Mouse (Mus musculus) limb, embryonic 14.5 days (tissue): ENCODE results near the gene Gm9573. TPM values are rescaled to one million over a fixed set of nuclear protein-coding genes. Genes with fewer than 3 reads are reported as not detected.
A peak's percentile ranks its signal among the peaks of the same experiment; 100 is the strongest.

Source experiments
- ATAC-seq: fragments of 200-750 bp; cut with Nextera tagmentation; 2 replicates; pipeline ENCODE4 v1.8.0; 2017; ENCODE audit warnings: low read depth, moderate number of reproducible peaks, moderate TSS enrichment; ENCODE audit not compliant: low FRiP score
- DNase-seq: peaks from one replicate; pipeline ENCODE4 v3.0.0-alpha.2; 2015; ENCODE audit warnings: low spot score
- H3K27ac ChIP-seq: fragments of 300-500 bp; sonication (generic); replicated peaks from 2 replicates; pipeline ENCODE4 v1.5.1; 2014; ENCODE audit warnings: low read depth, mild to moderate bottlenecking, low read length, moderate library complexity, mixed read lengths
- H3K27me3 ChIP-seq: fragments of 300-500 bp; sonication (generic); 2 replicates; pipeline ENCODE4 v1.6.1; 2014; ENCODE audit warnings: low read length, mixed read lengths; ENCODE audit not compliant: control insufficient read depth, insufficient read depth
- H3K36me3 ChIP-seq: fragments of 300-500 bp; sonication (generic); 2 replicates; pipeline ENCODE4 v1.6.1; 2014; ENCODE audit warnings: mild to moderate bottlenecking, low read length, moderate library complexity, mixed read lengths; ENCODE audit not compliant: control insufficient read depth, insufficient read depth
- H3K4me1 ChIP-seq: fragments of 300-500 bp; sonication (generic); 2 replicates; pipeline ENCODE4 v1.6.1; 2014; ENCODE audit warnings: antibody characterized with exemption, low read length, mixed read lengths; ENCODE audit not compliant: control insufficient read depth, insufficient read depth
- H3K4me2 ChIP-seq: fragments of 300-500 bp; sonication (generic); replicated peaks from 2 replicates; pipeline ENCODE4 v1.6.1; 2014; ENCODE audit warnings: low read depth, mild to moderate bottlenecking, low read length, moderate library complexity; ENCODE audit not compliant: severe bottlenecking
- H3K4me3 ChIP-seq: fragments of 300-500 bp; sonication (generic); replicated peaks from 2 replicates; pipeline ENCODE4 v1.5.1; 2014; ENCODE audit warnings: low read length
- H3K9ac ChIP-seq: fragments of 300-500 bp; sonication (generic); 2 replicates; pipeline ENCODE4 v1.6.1; 2014; ENCODE audit warnings: mild to moderate bottlenecking, low read depth, low read length, moderate library complexity; ENCODE audit not compliant: severe bottlenecking
- H3K9me3 ChIP-seq: fragments of 300-500 bp; sonication (generic); 2 replicates; pipeline ENCODE4 v1.6.1; 2016; ENCODE audit warnings: low read length; ENCODE audit not compliant: control insufficient read depth
- POLR2A ChIP-seq: fragments of 200-500 bp; IDR thresholded peaks from 2 replicates; pipeline ENCODE4 v1.8.0; 2012; ENCODE audit warnings: inconsistent platforms, mild to moderate bottlenecking, moderate library complexity, borderline replicate concordance; ENCODE audit not compliant: insufficient read depth, insufficient read length; ENCODE audit errors: extremely low read depth
- WGBS: fragments of 180-500 bp; shearing (Covaris S2); extraction: QIAGEN DNeasy Blood & Tissue Kit; methylation state at CpG from one replicate; pipeline ENCODE4 v1.1.7; 2014; 5-methylcytosine and 5-hydroxymethylcytosine counted together
- polyA plus RNA-seq, 2 experiments: library from polyadenylated mRNA; depleted of rRNA in 1 of 2; stranded (reverse) in 1 of 2; unstranded in 1 of 2; fragments of >200 nt; fragmentation: Nextera tagmentation in 1 of 2; extraction: Ambion mirVana in 1 of 2; gene quantifications; 2 replicates each; pipeline versions ENCODE4 v1.2.1 to v1.2.3; 2012 to 2014

Gene Gm9573
- not detected in 2 replicates for polyA plus RNA-seq (2012; rRNA removed)
- polyA plus RNA-seq (2014; fragmentation: Nextera tagmentation; extraction: Ambion mirVana), result not detected in 2 replicates

DNA sequence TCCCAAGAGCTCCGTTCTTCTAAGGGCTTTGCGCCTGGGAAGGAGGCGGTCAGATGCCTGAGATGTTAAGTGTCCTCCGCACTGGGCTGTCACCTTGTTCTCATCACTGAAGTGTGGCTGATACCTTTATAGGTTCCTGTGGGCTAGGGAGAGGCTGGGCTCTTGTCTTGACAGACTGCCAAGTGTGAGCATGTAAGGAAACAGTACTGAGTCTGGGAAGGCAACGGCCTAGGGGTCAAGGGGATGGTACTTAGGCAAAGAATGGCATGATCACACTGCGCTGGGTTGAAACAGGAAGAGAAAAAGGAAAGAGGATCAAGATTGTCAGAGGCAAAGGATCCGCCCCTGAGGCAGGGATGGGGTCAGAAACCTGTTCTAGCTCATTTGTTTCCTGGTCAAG, at the start of gene Gm9573:
Gene Gm9573 (minus strand): TSS at position 101 of the 400 bp plus-strand sequence.
- TF ChIP-seq POLR2A, result no peak
- no peak within 1 kb of the TSS for H3K9ac ChIP-seq
- no peak within 1 kb of the TSS for H3K4me3 ChIP-seq
- no peaks in the 10 kb centered on the region for H3K27me3 ChIP-seq
- H3K36me3 ChIP-seq, result no peaks in the 10 kb centered on the region
- DNase-seq, result no peak
- no peak within 1 kb of the TSS for H3K27ac ChIP-seq
- no peaks in the 10 kb centered on the region for H3K4me1 ChIP-seq
- no peak within 1 kb of the TSS for H3K4me2 ChIP-seq
- H3K9me3 ChIP-seq, result no peaks in the 10 kb centered on the region
- 84% methylated on average over 7 of the region's 7 CpGs for WGBS
- no peak for ATAC-seq

DNA sequence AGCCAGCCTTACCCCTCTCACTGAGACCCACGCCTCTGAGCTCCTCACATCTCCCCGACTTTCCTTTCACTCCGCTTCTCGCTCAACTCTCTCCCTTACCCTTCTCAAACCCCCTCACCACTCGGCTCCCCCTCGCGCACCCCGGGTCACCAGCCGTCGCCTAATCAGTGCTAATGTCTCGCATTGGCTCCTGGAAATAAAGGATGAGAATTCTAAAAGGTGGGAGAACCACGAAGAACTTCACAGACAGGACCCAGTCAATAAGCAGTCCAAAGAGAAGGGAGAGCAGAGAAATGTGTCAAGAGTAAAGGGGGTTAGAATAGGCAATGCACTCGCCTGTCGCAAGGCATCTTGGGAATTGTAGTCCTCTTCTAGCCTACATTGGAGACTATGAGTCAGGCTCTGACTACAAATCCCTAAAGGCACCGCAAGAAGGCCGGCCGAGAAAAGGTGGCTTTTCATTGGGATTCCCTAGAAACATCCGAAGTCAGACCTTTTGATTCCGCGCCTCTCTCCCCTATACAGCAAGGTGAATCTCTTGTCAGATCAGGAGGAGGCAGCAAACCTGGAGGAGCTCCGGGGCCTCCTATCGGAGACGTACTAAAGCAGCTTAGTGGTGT, 47.1 kb upstream of the Gm9573 start, which contains the start of gene Gtf2h4:
Gene Gtf2h4 (minus strand): TSS at position 324 of the 620 bp plus-strand sequence.
- Histone ChIP-seq H3K4me3 (peak within 1 kb of the TSS; percentile 65), H3K4me1 (no peaks in the 10 kb centered on the region), H3K4me2 (peak within 1 kb of the TSS; percentile 73), H3K9me3 (no peaks in the 10 kb centered on the region), H3K36me3 (peaks cover 8% of the 10 kb centered on the region; the same call in 1 of the 2 replicates), H3K27ac (no peak within 1 kb of the TSS), H3K27me3 (no peaks in the 10 kb centered on the region), H3K9ac (peak within 1 kb of the TSS; percentile 75)
- 2% methylated on average over 23 of the region's 23 CpGs for WGBS
- ATAC-seq (peak; percentile 96), DNase-seq (peak; percentile 99)
- no peak for TF ChIP-seq POLR2A

DNA sequence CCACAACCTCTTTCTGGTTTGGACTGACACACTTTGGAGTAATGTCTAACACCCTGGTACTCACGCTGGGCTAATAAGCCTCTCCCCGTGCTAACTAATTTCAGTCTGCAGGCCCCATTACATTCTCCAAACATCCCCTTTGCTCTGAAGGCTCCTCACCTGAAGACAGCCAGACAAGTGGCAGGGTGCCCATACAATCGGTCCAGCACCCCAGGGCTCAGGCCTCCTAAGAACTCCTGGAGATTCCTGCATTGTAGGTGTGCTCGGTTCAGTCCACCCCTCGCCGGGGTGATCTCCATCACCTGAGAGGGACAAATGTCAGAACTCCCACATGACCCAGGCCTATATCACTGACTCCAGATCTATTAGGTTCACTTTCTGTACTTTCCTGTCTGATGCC, 46.1 kb upstream of the Gm9573 start:
- Histone ChIP-seq H3K4me1 (no peaks in the 10 kb centered on the region), H3K4me2 (peak overlapping the region; percentile 73; the same call in 1 of the 2 replicates), H3K9me3 (no peaks in the 10 kb centered on the region), H3K4me3 (no peak overlapping the region), H3K27me3 (no peaks in the 10 kb centered on the region), H3K36me3 (peaks cover 8% of the 10 kb centered on the region; the same call in 1 of the 2 replicates), H3K27ac (no peak overlapping the region), H3K9ac (no peak overlapping the region)
- ATAC-seq, result no peak
- DNase-seq, result no peak
- no peak for TF ChIP-seq POLR2A
- 86% methylated on average over 6 of the region's 6 CpGs for WGBS

DNA sequence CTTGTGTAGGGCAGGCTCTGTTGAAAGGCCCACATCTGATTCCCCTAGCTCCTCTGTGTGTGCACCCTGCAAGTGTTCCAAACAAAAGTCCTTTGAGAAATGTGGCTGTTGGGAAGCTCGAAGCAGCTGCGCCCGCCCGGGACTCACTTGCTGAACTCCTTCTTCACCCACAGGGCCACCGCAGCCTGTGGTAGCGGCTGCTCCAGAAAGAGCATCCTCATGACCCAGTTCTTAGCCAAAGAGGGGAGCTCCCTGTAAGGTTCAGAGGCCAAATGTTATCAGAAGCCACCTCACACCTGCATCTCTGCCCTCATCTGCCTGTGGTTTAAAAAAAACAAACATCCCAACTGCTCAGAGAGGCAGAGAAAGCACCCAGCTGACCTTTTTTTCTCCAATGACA, 45.4 kb upstream of the Gm9573 start:
- 95% methylated on average over 6 of the region's 6 CpGs for WGBS
- ATAC-seq (no peak), DNase-seq (no peak)
- H3K4me1 ChIP-seq, result 0 out of 2 replicates have a peak, but pooled peaks cover under 1% of the 10 kb centered on the region
- H3K27ac ChIP-seq, result no peak overlapping the region
- H3K9ac ChIP-seq, result no peak overlapping the region
- no peaks in the 10 kb centered on the region for H3K27me3 ChIP-seq
- no peak overlapping the region for H3K4me3 ChIP-seq
- no peak overlapping the region for H3K4me2 ChIP-seq
- peaks cover 8% of the 10 kb centered on the region; the same call in 1 of the 2 replicates for H3K36me3 ChIP-seq
- H3K9me3 ChIP-seq, result no peaks in the 10 kb centered on the region
- no peak for TF ChIP-seq POLR2A

DNA sequence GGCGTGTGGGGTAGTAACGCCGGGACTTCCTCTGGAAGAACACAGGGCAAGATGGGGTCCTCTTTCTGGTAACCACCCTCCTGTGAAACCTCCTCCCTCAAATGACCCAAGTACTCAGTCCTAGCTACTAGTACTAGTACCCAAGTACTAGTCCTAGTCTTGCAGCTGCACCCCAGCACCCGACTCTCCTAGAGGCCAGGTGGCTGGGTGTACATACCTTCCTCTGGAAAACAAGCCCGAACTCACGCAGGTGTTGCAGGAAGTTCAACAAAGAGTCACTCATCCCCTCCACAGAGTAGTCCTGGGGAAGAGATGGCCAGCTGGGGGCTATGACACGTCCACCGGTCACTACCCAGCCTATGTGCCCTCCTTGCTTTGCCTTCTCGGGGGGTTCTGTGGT, 43.3 kb upstream of the Gm9573 start:
- H3K36me3 ChIP-seq, result peaks cover 8% of the 10 kb centered on the region; the same call in 1 of the 2 replicates
- ATAC-seq, result no peak
- no peak overlapping the region for H3K27ac ChIP-seq
- 90% methylated on average over 9 of the region's 9 CpGs for WGBS
- 0 out of 2 replicates have a peak, but pooled peaks cover 5% of the 10 kb centered on the region for H3K4me1 ChIP-seq
- H3K27me3 ChIP-seq, result no peaks in the 10 kb centered on the region
- H3K9me3 ChIP-seq, result no peaks in the 10 kb centered on the region
- TF ChIP-seq POLR2A, result no peak
- no peak overlapping the region for H3K4me3 ChIP-seq
- DNase-seq, result no peak
- no peak overlapping the region for H3K4me2 ChIP-seq
- H3K9ac ChIP-seq, result no peak overlapping the region
